Mouse (Mus musculus): ENCODE results near the gene Fzd4. TPM values are rescaled to one million over a fixed set of nuclear protein-coding genes. Genes with fewer than 3 reads are reported as not detected.

Gene Fzd4
- polyA plus RNA-seq (2017; shearing (Covaris generic)), result not detected

- ATAC-seq, result peak; percentile 61
These were observed at the start of gene Fzd4, which contains the start of gene Tmem135 for GRCm38 (mm10) chr7:89404081-89404733. TSS of gene Fzd4 (plus strand) at chr7:89404355. TSS of gene Tmem135 (minus strand) at chr7:89404222.

GRCm38 (mm10) chr7:89355519-89356255, 48.5 kb upstream of the Fzd4 start:
- ATAC-seq, result no peak

- no peak for ATAC-seq
These were observed 47.8 kb upstream of the Fzd4 start for GRCm38 (mm10) chr7:89356307-89356706.

- no peak for ATAC-seq
These were observed 40.2 kb upstream of the Fzd4 start for GRCm38 (mm10) chr7:89363975-89364374.

- ATAC-seq, result no peak
These were observed 38.8 kb upstream of the Fzd4 start for GRCm38 (mm10) chr7:89365135-89365880.

GRCm38 (mm10) chr7:89367643-89368042, 36.5 kb upstream of the Fzd4 start:
- ATAC-seq, result no peak

- no peak for ATAC-seq
These were observed 34.1 kb upstream of the Fzd4 start for GRCm38 (mm10) chr7:89370086-89370485.

- peak; percentile 75 for ATAC-seq
These were observed 33.2 kb upstream of the Fzd4 start for GRCm38 (mm10) chr7:89370917-89371316.

GRCm38 (mm10) chr7:89371623-89372295, 32.4 kb upstream of the Fzd4 start:
- ATAC-seq, result no peak

GRCm38 (mm10) chr7:89380935-89381705, 23.0 kb upstream of the Fzd4 start:
- ATAC-seq, result no peak

- ATAC-seq, result no peak
These were observed 21.3 kb upstream of the Fzd4 start for GRCm38 (mm10) chr7:89382892-89383291.

GRCm38 (mm10) chr7:89388981-89389380, 15.2 kb upstream of the Fzd4 start:
- ATAC-seq, result no peak

GRCm38 (mm10) chr7:89390660-89391059, 13.5 kb upstream of the Fzd4 start:
- ATAC-seq, result no peak

GRCm38 (mm10) chr7:89391281-89391680, 12.9 kb upstream of the Fzd4 start:
- no peak for ATAC-seq

GRCm38 (mm10) chr7:89391831-89392230, 12.3 kb upstream of the Fzd4 start:
- no peak for ATAC-seq

- ATAC-seq, result no peak
These were observed 11.8 kb upstream of the Fzd4 start for GRCm38 (mm10) chr7:89392388-89392787.

GRCm38 (mm10) chr7:89392825-89393224, 11.3 kb upstream of the Fzd4 start:
- peak; percentile 45 for ATAC-seq

GRCm38 (mm10) chr7:89395399-89395798, 8.8 kb upstream of the Fzd4 start:
- no peak for ATAC-seq

- ATAC-seq, result no peak
These were observed 7.8 kb upstream of the Fzd4 start for GRCm38 (mm10) chr7:89396386-89396785.

GRCm38 (mm10) chr7:89397837-89398534, 6.2 kb upstream of the Fzd4 start:
- ATAC-seq, result no peak

- no peak for ATAC-seq
These were observed 3.4 kb upstream of the Fzd4 start for GRCm38 (mm10) chr7:89400721-89401120.
